Mouse (Mus musculus): ENCODE results near the gene Bag2. TPM values are rescaled to one million over a fixed set of nuclear protein-coding genes. Genes with fewer than 3 reads are reported as not detected.
A peak's percentile ranks its signal among the peaks of the same experiment; 100 is the strongest.
"Not testable (repeated sequence)": the region's sequence is repeated elsewhere in the genome, so short reads cannot be mapped to it uniquely, and the experiment has no call there.

Bag2 gene
- total and polyA plus RNA-seq, 3 experiments: 59.6 to 115 (median 66.7) TPM

- H3K4me3 ChIP-seq (ENCODE audit: low read depth, low read length): peak overlapping the region; percentile 55; the same call in 1 of the 2 replicates
- no peaks in the 10 kb centered on the region for H3K9me3 ChIP-seq (replicated peaks)
- ATAC-seq (ENCODE audit: extremely low read depth, insufficient number of reproducible peaks, low FRiP score, poor library complexity, severe bottlenecking) (peak; percentile 55), DNase-seq (ENCODE audit: low spot score) (peak; percentile 15)
- peaks cover 65% of the 10 kb centered on the region for H3K36me3 ChIP-seq (replicated peaks)
- H3K4me1 ChIP-seq (ENCODE audit: insufficient read depth, low read depth, low read length): peaks cover 46% of the 10 kb centered on the region
- H3K27me3 ChIP-seq (ENCODE audit: insufficient read depth, low read length): no peaks in the 10 kb centered on the region
- TF ChIP-seq TAL1 (conservative IDR thresholded peaks at IDR 0.05; ENCODE audit: low read depth, low read length): peak; percentile 54
- no peak for TF ChIP-seq GATA2 (IDR thresholded peaks at IDR 0.05; ENCODE audit: borderline replicate concordance, low read depth, low read length)
- TF ChIP-seq POLR2AphosphoS5 (IDR thresholded peaks at IDR 0.05; ENCODE audit: insufficient replicate concordance, low read depth, low read length): no peak
Measured at GRCm38 (mm10) chr1:33754965-33755735, 2.4 kb downstream of the Bag2 start.

- no peaks in the 10 kb centered on the region for H3K27me3 ChIP-seq (ENCODE audit: insufficient read depth, low read length)
- H3K36me3 ChIP-seq (replicated peaks): peaks cover 61% of the 10 kb centered on the region
- peaks cover 48% of the 10 kb centered on the region for H3K4me1 ChIP-seq (ENCODE audit: insufficient read depth, low read depth, low read length)
- DNase-seq (ENCODE audit: low spot score) (no peak), ATAC-seq (ENCODE audit: extremely low read depth, insufficient number of reproducible peaks, low FRiP score, poor library complexity, severe bottlenecking) (no peak)
- H3K4me3 ChIP-seq (ENCODE audit: low read depth, low read length): no peak overlapping the region
- no peak for TF ChIP-seq CTCF (IDR thresholded peaks at IDR 0.05; ENCODE audit: low read depth, low read length)
- TF ChIP-seq TAL1 (conservative IDR thresholded peaks at IDR 0.05; ENCODE audit: low read depth, low read length): no peak
- H3K9me3 ChIP-seq (replicated peaks): no peaks in the 10 kb centered on the region
Measured at GRCm38 (mm10) chr1:33754089-33754488, 3.5 kb downstream of the Bag2 start.

GRCm38 (mm10) chr1:33751283-33751682 lies 6.3 kb downstream of the Bag2 start:
- H3K27me3 ChIP-seq (ENCODE audit: insufficient read depth, low read length): no peaks in the 10 kb centered on the region
- H3K4me1 ChIP-seq (ENCODE audit: insufficient read depth, low read depth, low read length): peaks cover 37% of the 10 kb centered on the region
- H3K4me3 ChIP-seq (ENCODE audit: low read depth, low read length): no peak overlapping the region
- DNase-seq (ENCODE audit: low spot score): no peak
- peaks cover 85% of the 10 kb centered on the region for H3K36me3 ChIP-seq (replicated peaks)
- ATAC-seq (ENCODE audit: extremely low read depth, insufficient number of reproducible peaks, low FRiP score, poor library complexity, severe bottlenecking): no peak
- no peaks in the 10 kb centered on the region for H3K9me3 ChIP-seq (replicated peaks)
- no peak for TF ChIP-seq GATA2 (IDR thresholded peaks at IDR 0.05; ENCODE audit: borderline replicate concordance, low read depth, low read length)

- H3K27me3 ChIP-seq (ENCODE audit: insufficient read depth, low read length); DNase-seq (ENCODE audit: low spot score); ATAC-seq (ENCODE audit: extremely low read depth, insufficient number of reproducible peaks, low FRiP score, poor library complexity, severe bottlenecking); H3K4me3 ChIP-seq (ENCODE audit: low read depth, low read length); H3K9me3 ChIP-seq (replicated peaks): not testable (repeated sequence)
- H3K36me3 ChIP-seq (replicated peaks): peaks cover 90% of the 10 kb centered on the region
- H3K4me1 ChIP-seq (ENCODE audit: insufficient read depth, low read depth, low read length): peaks cover 27% of the 10 kb centered on the region
Measured at GRCm38 (mm10) chr1:33749709-33750108, 7.9 kb downstream of the Bag2 start.

GRCm38 (mm10) chr1:33749109-33749508 lies 8.5 kb downstream of the Bag2 start:
- peaks cover 89% of the 10 kb centered on the region for H3K36me3 ChIP-seq (replicated peaks)
- no peak for DNase-seq (ENCODE audit: low spot score)
- TF ChIP-seq GATA2 (IDR thresholded peaks at IDR 0.05; ENCODE audit: borderline replicate concordance, low read depth, low read length): no peak
- TF ChIP-seq POLR2AphosphoS5 (IDR thresholded peaks at IDR 0.05; ENCODE audit: insufficient replicate concordance, low read depth, low read length): no peak
- no peak for TF ChIP-seq GATA1 (IDR thresholded peaks at IDR 0.05; ENCODE audit: borderline replicate concordance, low read length)
- TF ChIP-seq CTCF (IDR thresholded peaks at IDR 0.05; ENCODE audit: low read depth, low read length): no peak
- TF ChIP-seq TAL1 (conservative IDR thresholded peaks at IDR 0.05; ENCODE audit: low read depth, low read length): no peak

GRCm38 (mm10) chr1:33745901-33746300 lies 11.7 kb downstream of the Bag2 start:
- Histone ChIP-seq H3K27me3 (ENCODE audit: insufficient read depth, low read length) (no peaks in the 10 kb centered on the region), H3K4me3 (ENCODE audit: low read depth, low read length) (no peak overlapping the region), H3K9me3 (replicated peaks) (no peaks in the 10 kb centered on the region), H3K4me1 (ENCODE audit: insufficient read depth, low read depth, low read length) (peaks cover 20% of the 10 kb centered on the region), H3K36me3 (replicated peaks) (peaks cover 76% of the 10 kb centered on the region)
- ATAC-seq (ENCODE audit: extremely low read depth, insufficient number of reproducible peaks, low FRiP score, poor library complexity, severe bottlenecking): no peak
- no peak for DNase-seq (ENCODE audit: low spot score)
- TF ChIP-seq GATA1 (IDR thresholded peaks at IDR 0.05; ENCODE audit: borderline replicate concordance, low read length): no peak
- TF ChIP-seq CTCF (IDR thresholded peaks at IDR 0.05; ENCODE audit: low read depth, low read length): no peak
- TF ChIP-seq GATA2 (IDR thresholded peaks at IDR 0.05; ENCODE audit: borderline replicate concordance, low read depth, low read length): no peak
- TF ChIP-seq POLR2AphosphoS5 (IDR thresholded peaks at IDR 0.05; ENCODE audit: insufficient replicate concordance, low read depth, low read length): no peak
- no peak for TF ChIP-seq TAL1 (conservative IDR thresholded peaks at IDR 0.05; ENCODE audit: low read depth, low read length)

More at GRCm38 (mm10) chr1:33749109-33749508, 8.5 kb downstream of the Bag2 start:
- no peak overlapping the region for H3K4me3 ChIP-seq (ENCODE audit: low read depth, low read length)
- H3K9me3 ChIP-seq (replicated peaks): no peaks in the 10 kb centered on the region
- no peaks in the 10 kb centered on the region for H3K27me3 ChIP-seq (ENCODE audit: insufficient read depth, low read length)
- H3K4me1 ChIP-seq (ENCODE audit: insufficient read depth, low read depth, low read length): peaks cover 25% of the 10 kb centered on the region
- no peak for ATAC-seq (ENCODE audit: extremely low read depth, insufficient number of reproducible peaks, low FRiP score, poor library complexity, severe bottlenecking)

- DNase-seq (ENCODE audit: low spot score); H3K9me3 ChIP-seq (replicated peaks); H3K4me3 ChIP-seq (ENCODE audit: low read depth, low read length); H3K27me3 ChIP-seq (ENCODE audit: insufficient read depth, low read length); ATAC-seq (ENCODE audit: extremely low read depth, insufficient number of reproducible peaks, low FRiP score, poor library complexity, severe bottlenecking): not testable (repeated sequence)
- Histone ChIP-seq H3K36me3 (replicated peaks) (peaks cover 70% of the 10 kb centered on the region), H3K4me1 (ENCODE audit: insufficient read depth, low read depth, low read length) (peaks cover 20% of the 10 kb centered on the region)
Measured at GRCm38 (mm10) chr1:33744815-33745214, 12.8 kb downstream of the Bag2 start.

All from G1E (cell line).